Comparison of ENCODE assay signal across 10 mouse cellular contexts in genomic region chr6:58879572-58879971, GRCm38 (mm10). TPM values are rescaled to one million over a fixed set of nuclear protein-coding genes. Genes with fewer than 3 reads are reported as not detected.
DNase-seq lines count a peak whose midpoint lies in the region; ATAC-seq and TF ChIP-seq lines count a peak whose summit lies in the region.
"Had no signal": no experiment of that assay in that cellular context is flagged by ENCODE, and none has a peak within 500 bp of the region (broad histone marks: within the 10 kb centered on the region; RNA-seq: fewer than 3 reads in every experiment).

No protein-coding gene starts in this region.

- H3K27me3 ChIP-seq in heart, embryonic 12.5 days (replicated peaks): no peaks in the 10 kb centered on the region
- H3K27me3 ChIP-seq in neural tube, embryonic 14.5 days (ENCODE audit: control insufficient read depth, insufficient read depth, low read length): no peaks in the 10 kb centered on the region
- H3K27me3 ChIP-seq in neural tube, embryonic 15.5 days (replicated peaks): no peaks in the 10 kb centered on the region
- H3K27me3 ChIP-seq in midbrain, postnatal 0 days (ENCODE audit: insufficient read depth, low read length): no peaks in the 10 kb centered on the region
- no peaks in the 10 kb centered on the region for H3K27me3 ChIP-seq in forebrain, embryonic 13.5 days

- no peak for TF ChIP-seq CTCF in midbrain, postnatal 0 days (IDR thresholded peaks at IDR 0.05)

- H3K27ac ChIP-seq in heart, embryonic 12.5 days (ENCODE audit: poor library complexity, severe bottlenecking): no peak overlapping the region
- no peak overlapping the region for H3K27ac ChIP-seq in neural tube, embryonic 14.5 days (ENCODE audit: low read depth, low read length)
- H3K27ac ChIP-seq in neural tube, embryonic 15.5 days (replicated peaks): no peak overlapping the region
- H3K27ac ChIP-seq in midbrain, postnatal 0 days (ENCODE audit: low read depth, low read length): no peak overlapping the region
- no peak overlapping the region for H3K27ac ChIP-seq in forebrain, embryonic 13.5 days

- H3K9me3 ChIP-seq in heart, embryonic 12.5 days (replicated peaks): no peaks in the 10 kb centered on the region
- H3K9me3 ChIP-seq in neural tube, embryonic 14.5 days (ENCODE audit: control insufficient read depth, low read length): no peaks in the 10 kb centered on the region
- no peaks in the 10 kb centered on the region for H3K9me3 ChIP-seq in neural tube, embryonic 15.5 days (replicated peaks)
- no peaks in the 10 kb centered on the region for H3K9me3 ChIP-seq in midbrain, postnatal 0 days (ENCODE audit: low read length)
- H3K9me3 ChIP-seq in forebrain, embryonic 13.5 days (replicated peaks): no peaks in the 10 kb centered on the region

- H3K4me2 ChIP-seq in heart, embryonic 12.5 days: no peak overlapping the region
- H3K4me2 ChIP-seq in neural tube, embryonic 14.5 days (ENCODE audit: low read depth, low read length): no peak overlapping the region
- H3K4me2 ChIP-seq in neural tube, embryonic 15.5 days: no peak overlapping the region
- no peak overlapping the region for H3K4me2 ChIP-seq in midbrain, postnatal 0 days (ENCODE audit: low read depth, low read length, poor library complexity, severe bottlenecking)
- no peak overlapping the region for H3K4me2 ChIP-seq in forebrain, embryonic 13.5 days

- H3K4me1 ChIP-seq in heart, embryonic 12.5 days (replicated peaks): no peaks in the 10 kb centered on the region
- H3K4me1 ChIP-seq in neural tube, embryonic 14.5 days (ENCODE audit: control insufficient read depth, insufficient read depth, low read length): no peaks in the 10 kb centered on the region
- no peaks in the 10 kb centered on the region for H3K4me1 ChIP-seq in neural tube, embryonic 15.5 days
- H3K4me1 ChIP-seq in midbrain, postnatal 0 days (ENCODE audit: insufficient read depth, low read length): no peaks in the 10 kb centered on the region
- H3K4me1 ChIP-seq in forebrain, embryonic 13.5 days: no peaks in the 10 kb centered on the region

- 47% methylated on average over 4 of the region's 4 CpGs for WGBS in heart, embryonic 12.5 days
- 77% methylated on average over 4 of the region's 4 CpGs for whole genome bisulfite sequencing in neural tube, embryonic 14.5 days
- 77% methylated on average over 4 of the region's 4 CpGs for WGBS in neural tube, embryonic 15.5 days
- 68% methylated on average over 4 of the region's 4 CpGs for WGBS in midbrain, postnatal 0 days
- 83% methylated on average over 4 of the region's 4 CpGs for WGBS in forebrain, embryonic 13.5 days

- H3K36me3 ChIP-seq in heart, embryonic 12.5 days: peaks cover 34% of the 10 kb centered on the region
- H3K36me3 ChIP-seq in neural tube, embryonic 14.5 days (ENCODE audit: control insufficient read depth, insufficient read depth, low read length): no peaks in the 10 kb centered on the region
- H3K36me3 ChIP-seq in neural tube, embryonic 15.5 days: peaks cover 19% of the 10 kb centered on the region
- peaks cover 17% of the 10 kb centered on the region for H3K36me3 ChIP-seq in midbrain, postnatal 0 days (ENCODE audit: insufficient read depth, low read length)
- H3K36me3 ChIP-seq in forebrain, embryonic 13.5 days (ENCODE audit: poor library complexity, severe bottlenecking): peaks cover 21% of the 10 kb centered on the region; the same call in 1 of the 2 replicates

- no peak overlapping the region for H3K4me3 ChIP-seq in heart, embryonic 12.5 days
- H3K4me3 ChIP-seq in neural tube, embryonic 14.5 days (ENCODE audit: low read depth, low read length): no peak overlapping the region
- H3K4me3 ChIP-seq in neural tube, embryonic 15.5 days (replicated peaks): no peak overlapping the region
- H3K4me3 ChIP-seq in midbrain, postnatal 0 days (ENCODE audit: low read depth, low read length): no peak overlapping the region
- H3K4me3 ChIP-seq in forebrain, embryonic 13.5 days: no peak overlapping the region

- DNase-seq in heart, adult 11 months: peak; percentile 93
- peak; percentile 25 to 70 for DNase-seq in heart, postnatal 10 days
- peak; percentile 36 for DNase-seq in midbrain, postnatal 0 days (ENCODE audit: low spot score)

- ATAC-seq in heart, embryonic 12.5 days (ENCODE audit: insufficient number of reproducible peaks, low FRiP score): no peak
- ATAC-seq in neural tube, embryonic 14.5 days (ENCODE audit: low read depth): 0 out of 2 replicates have a peak, but pooled peaks have one; percentile 13
- ATAC-seq in neural tube, embryonic 15.5 days (ENCODE audit: low FRiP score): no peak
- peak; percentile 22; the same call in 1 of the 2 replicates for ATAC-seq in midbrain, postnatal 0 days (ENCODE audit: low FRiP score)
- ATAC-seq in frontal cortex, adult (ENCODE audit: low TSS enrichment): no peak; the same call in 1 of the 2 replicates
- no peak for ATAC-seq in forebrain, embryonic 13.5 days
- ATAC-seq: CD4-positive, CD25-positive, alpha-beta regulatory T cell, adult 4 months had no signal

- intact Hi-C loops in heart, postnatal 10 days (cut with DNase I): no loop called here

- H3K9ac ChIP-seq in heart, embryonic 12.5 days: no peak overlapping the region
- no peak overlapping the region for H3K9ac ChIP-seq in neural tube, embryonic 14.5 days (replicated peaks; ENCODE audit: low read depth, low read length)
- H3K9ac ChIP-seq in neural tube, embryonic 15.5 days (replicated peaks): no peak overlapping the region
- no peak overlapping the region for H3K9ac ChIP-seq in midbrain, postnatal 0 days (replicated peaks; ENCODE audit: low read length, poor library complexity, severe bottlenecking)
- H3K9ac ChIP-seq in forebrain, embryonic 13.5 days: no peak overlapping the region

RNA-seq across cellular contexts. Expression of gene Nap1l5, which starts 27.3 kb away (rescaled TPM):
- polyA plus RNA-seq in heart, embryonic 12.5 days (2016; fragmentation: Nextera tagmentation; extraction: Ambion mirVana): 1.6 and 1.9 TPM in 2 replicates
- 374 and 564 TPM in 2 replicates for polyA plus RNA-seq in neural tube, embryonic 14.5 days (2014; fragmentation: Nextera tagmentation; extraction: Ambion mirVana)
- polyA plus RNA-seq in neural tube, embryonic 15.5 days (2015; fragmentation: Nextera tagmentation; extraction: Ambion mirVana): 485 and 560 TPM in 2 replicates
- under 1 TPM; 0.30 to 0.62 TPM for total RNA-seq in heart, postnatal 10 days (2021)
- total RNA-seq in midbrain, postnatal 0 days (2014; rRNA removed): 237 and 255 TPM in 2 replicates
- polyA plus RNA-seq in midbrain, postnatal 0 days (2015; fragmentation: Nextera tagmentation; extraction: Ambion mirVana): 634 and 693 TPM in 2 replicates
- polyA plus RNA-seq in forebrain, embryonic 13.5 days (2015; fragmentation: Nextera tagmentation; extraction: Ambion mirVana): 49.1 and 52.6 TPM in 2 replicates
- total RNA-seq: granulocyte monocyte progenitor cell, adult 5-6 weeks had no signal
- polyA plus RNA-seq: CD4-positive, CD25-positive, alpha-beta regulatory T cell, adult 4 months had no signal

RNA-seq across cellular contexts. Expression of gene Herc3, which starts 48.3 kb away (rescaled TPM):
- polyA plus RNA-seq in heart, embryonic 12.5 days (2016; fragmentation: Nextera tagmentation; extraction: Ambion mirVana): 38.3 and 39.2 TPM in 2 replicates
- 38.9 and 41.7 TPM in 2 replicates for polyA plus RNA-seq in neural tube, embryonic 14.5 days (2014; fragmentation: Nextera tagmentation; extraction: Ambion mirVana)
- polyA plus RNA-seq in neural tube, embryonic 15.5 days (2015; fragmentation: Nextera tagmentation; extraction: Ambion mirVana): 29.2 and 38.0 TPM in 2 replicates
- total RNA-seq in heart, postnatal 10 days (2021): 100 to 1,000 TPM in 1 of 2 experiments, 10 to 100 TPM in 1; 93.1 to 102 TPM
- 153 and 159 TPM in 2 replicates for total RNA-seq in midbrain, postnatal 0 days (2014; rRNA removed)
- 25.3 and 34.2 TPM in 2 replicates for polyA plus RNA-seq in midbrain, postnatal 0 days (2015; fragmentation: Nextera tagmentation; extraction: Ambion mirVana)
- 14.6 and 15.0 TPM in 2 replicates for polyA plus RNA-seq in forebrain, embryonic 13.5 days (2015; fragmentation: Nextera tagmentation; extraction: Ambion mirVana)

Comparison
In these comparisons a context has a peak if more than half of its experiments do, and no peak if none do; other contexts are left out.
1. ATAC-seq: peak in neural tube, embryonic 14.5 days (single experiment) and midbrain, postnatal 0 days (single experiment); none in heart, embryonic 12.5 days (single experiment), neural tube, embryonic 15.5 days (single experiment), frontal cortex, adult (single experiment) and forebrain, embryonic 13.5 days (single experiment).
2. DNase-seq: peak in every context shown above with its lines; median percentile 93 in heart, adult 11 months; 48 in heart, postnatal 10 days; 36 in midbrain, postnatal 0 days.
3. RNA of gene Nap1l5, which starts 27.3 kb away (polyA plus RNA-seq): 634 to 693 TPM in midbrain, postnatal 0 days, 374 to 564 TPM in neural tube, embryonic 14.5 days, 485 to 560 TPM in neural tube, embryonic 15.5 days and 49.1 to 52.6 TPM in forebrain, embryonic 13.5 days; 1.6 to 1.9 TPM in heart, embryonic 12.5 days; every median in the first group is over 10 times any median in the second.